Mouse (Mus musculus): ENCODE data around the gene Chd2.
A peak's percentile ranks its signal among the peaks of the same experiment; 100 is the strongest.

The Chd2 gene

DNA sequence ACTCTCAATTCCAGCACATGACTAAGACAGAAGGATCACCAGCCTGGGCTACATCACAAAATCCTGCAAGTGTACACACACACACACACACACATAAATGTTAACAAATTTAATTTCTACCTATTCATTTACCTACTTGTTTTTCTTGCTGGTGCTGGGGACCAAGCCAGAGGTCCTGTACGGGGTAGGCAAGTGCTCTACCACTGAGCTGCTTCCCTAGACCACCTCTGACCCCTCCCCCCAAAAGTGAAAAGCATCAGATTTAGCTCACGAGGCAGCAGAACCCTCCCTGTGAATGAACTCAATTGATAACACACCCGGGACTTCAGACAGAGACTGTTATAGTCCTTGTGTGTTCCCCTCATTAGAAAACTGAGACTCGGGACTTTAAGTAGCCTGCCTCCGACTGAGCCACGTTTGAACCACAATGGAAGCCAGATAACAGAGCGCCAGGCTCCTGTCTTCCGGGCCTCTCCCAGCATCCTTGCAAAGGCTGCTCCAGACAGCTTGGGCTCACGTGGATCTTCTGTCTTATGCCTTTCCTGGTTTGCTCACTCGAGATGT lies 19.9 kb upstream of the Chd2 start:
- no peak for DNase-seq (ENCODE audit: inconsistent ontology term)

DNA sequence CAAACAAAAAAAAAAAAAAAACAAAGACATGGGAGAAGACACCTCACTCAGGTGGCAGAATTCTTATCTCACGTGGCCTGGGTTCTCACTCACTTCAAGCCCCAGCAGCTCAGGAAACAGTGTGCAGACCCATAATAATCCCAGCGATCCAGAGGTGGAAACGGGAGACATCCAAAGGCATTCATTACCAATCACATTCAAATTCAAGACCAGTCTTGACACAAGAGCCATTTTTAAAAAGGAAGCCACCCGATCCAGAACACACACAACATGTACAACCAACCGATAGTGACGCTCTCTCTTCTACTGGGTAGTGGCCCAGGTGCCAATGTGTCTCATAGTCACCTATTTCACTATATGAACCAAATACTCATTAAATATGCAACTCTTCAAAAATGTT lies 19.2 kb upstream of the Chd2 start:
- DNase-seq (ENCODE audit: inconsistent ontology term), result no peak

DNA sequence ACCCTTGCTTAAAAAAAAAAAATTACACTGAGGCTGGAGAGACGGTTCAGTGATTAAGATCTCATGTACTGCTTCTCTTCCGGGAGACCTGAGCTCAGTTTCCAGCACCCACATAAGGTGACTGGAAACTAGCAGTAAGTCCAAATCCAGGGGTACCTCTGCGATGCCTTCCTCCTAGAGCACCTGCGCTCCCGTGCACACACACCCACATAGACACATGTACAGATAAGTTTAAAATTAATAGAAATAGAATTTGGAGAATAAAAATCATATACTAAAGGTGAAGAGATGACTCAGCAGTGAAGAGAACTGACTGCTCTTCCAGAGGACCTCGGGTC lies 18.2 kb upstream of the Chd2 start:
- DNase-seq (ENCODE audit: inconsistent ontology term), result no peak

DNA sequence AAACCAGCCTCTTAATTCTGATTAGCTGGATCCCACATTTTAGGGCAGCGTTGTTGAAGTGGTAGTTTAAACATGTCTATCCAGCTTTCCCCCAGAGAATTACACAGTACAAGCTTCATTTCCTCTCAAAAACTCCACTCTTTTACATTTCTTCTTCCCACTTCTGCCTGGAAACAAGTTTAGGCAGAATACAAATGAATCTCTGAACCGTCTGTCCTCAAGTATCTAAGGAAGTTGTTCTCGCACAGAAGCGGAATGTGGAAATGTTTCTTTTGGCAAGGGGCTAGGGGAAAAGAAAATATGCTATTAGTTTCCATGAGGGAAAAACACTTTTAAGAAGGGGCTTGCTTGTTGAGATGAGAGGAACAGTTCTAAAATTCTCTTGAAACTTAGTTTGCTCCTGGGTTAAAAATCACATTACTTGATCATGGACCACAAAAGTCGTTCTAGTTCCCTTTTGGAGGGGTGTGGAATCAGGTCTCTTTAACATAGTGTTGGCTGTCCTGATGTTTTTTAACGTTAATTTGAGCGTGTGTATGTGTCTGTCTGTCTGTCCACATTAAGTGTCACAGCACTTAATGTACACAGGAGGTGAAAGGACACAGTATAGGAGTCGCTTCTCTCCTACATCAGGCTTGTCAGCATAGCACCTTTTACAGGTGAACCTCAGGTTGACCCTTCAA lies 17.7 kb upstream of the Chd2 start:
- DNase-seq (ENCODE audit: inconsistent ontology term), result no peak

DNA sequence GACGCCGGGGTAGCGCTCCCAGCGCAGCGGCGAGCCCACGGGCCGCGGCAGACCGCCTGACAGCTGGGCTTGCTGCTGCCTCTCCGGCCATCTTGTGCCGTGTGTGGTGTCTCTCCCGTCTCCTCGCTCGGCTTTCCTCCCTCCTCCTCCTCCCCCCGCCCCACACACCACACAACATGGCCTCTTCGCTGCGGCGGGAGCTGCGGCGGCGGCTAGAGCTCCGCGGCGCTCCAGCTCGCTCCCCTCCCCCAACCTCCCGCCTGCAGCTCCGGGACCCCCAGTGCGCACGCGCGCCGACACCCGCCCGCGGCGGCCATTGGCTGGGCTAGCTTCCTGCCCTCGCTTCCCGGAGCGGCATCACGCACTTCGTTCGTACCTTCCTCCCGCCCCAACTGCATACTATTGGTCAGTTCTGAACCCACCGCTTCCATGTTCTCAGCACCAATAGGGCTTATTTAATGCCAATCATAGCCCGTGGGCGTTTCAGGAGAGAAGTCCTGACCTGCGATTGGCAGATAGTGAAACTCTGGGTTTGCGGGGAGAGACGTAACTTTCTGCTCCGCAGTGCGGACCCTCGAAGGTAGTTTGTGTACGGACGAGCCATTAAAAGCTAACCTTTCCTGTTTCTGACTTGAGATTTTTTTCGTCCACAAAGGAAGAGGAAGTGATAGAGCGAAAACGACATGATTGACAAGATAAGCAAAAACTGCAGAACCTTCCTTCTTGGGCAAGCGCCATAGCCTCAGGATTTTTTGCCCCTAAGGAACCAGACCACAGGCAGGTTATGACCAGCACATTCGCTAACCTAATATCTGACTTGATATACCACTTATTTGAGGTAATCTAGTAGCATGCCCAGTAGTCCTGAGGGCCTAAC lies 16.9 kb upstream of the Chd2 start:
- DNase-seq (ENCODE audit: inconsistent ontology term), result peak; percentile 100

DNA sequence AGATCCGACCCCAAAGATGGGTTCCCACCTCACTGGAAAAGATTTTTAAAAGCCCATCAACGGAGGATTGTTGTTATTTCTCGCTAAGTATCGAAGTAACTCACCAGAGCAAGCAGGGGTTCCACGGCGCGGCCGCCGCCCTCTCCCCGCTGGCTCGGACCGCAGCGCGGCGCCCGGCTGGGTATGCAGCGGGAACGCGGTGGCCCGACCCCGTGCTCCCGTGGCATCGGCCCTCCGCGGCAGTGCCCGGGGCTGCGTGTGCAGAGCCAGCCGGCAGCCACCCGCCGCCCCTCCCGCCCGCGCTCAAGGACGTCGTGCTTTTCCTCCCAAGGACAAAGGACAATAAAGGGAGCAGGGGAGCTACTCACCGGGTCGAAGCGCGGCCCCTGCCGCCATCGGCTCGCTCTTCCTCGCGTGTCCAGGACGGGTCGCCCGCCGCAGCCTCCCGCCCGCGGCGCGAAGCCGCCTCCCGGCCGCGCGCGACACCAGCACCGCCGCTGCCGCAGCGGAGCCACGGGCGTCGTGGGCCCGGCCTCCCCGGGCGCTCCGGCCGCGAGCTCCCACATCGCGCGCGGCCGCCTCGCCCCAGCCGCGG lies 16.1 kb upstream of the Chd2 start:
- no peak for DNase-seq (ENCODE audit: inconsistent ontology term)

DNA sequence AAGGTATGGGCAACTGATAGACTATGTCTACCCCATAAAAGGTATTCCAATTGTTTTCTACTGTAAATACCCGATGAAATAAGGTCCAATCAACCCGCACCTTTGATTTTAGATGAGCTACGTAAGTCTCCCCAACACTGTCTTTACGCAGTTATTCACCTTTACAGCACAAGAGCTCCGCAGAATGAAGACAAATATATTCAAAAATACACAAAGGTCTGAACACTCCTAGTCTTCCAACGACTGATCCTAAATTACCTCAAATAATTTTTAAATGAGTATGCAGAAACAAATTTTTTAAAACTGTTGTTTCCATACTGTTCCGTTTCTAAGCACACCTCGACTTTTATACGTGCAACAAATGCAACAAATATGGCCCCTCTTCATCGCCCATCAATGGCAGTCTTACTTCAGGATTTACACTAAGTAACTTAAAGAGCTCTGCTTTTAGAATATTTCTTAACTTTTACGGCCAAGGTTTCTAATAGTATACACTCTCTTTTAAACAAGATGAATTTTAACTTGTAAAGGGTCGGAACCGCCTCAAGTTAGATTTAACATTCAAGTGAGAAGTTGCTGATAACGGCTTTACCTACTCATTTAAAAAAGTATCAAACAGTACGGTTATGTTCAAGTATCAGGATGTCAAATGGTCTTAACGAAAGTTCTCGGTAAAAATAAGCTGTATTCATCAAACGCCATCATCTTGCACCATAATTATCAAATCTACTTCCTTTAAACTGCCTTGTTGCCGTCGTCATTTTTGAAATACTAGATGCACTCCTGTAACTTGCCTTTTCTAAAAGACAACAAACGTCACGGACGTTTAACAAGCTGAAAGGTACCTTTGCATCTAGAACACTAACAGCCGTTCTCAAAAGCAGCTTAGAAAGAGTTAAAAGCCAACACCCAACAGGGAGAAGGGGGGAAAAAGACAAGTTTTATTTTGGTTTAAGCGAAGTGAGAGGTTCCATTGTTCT lies 15.3 kb upstream of the Chd2 start:
- DNase-seq (ENCODE audit: inconsistent ontology term), result peak; percentile 67

DNA sequence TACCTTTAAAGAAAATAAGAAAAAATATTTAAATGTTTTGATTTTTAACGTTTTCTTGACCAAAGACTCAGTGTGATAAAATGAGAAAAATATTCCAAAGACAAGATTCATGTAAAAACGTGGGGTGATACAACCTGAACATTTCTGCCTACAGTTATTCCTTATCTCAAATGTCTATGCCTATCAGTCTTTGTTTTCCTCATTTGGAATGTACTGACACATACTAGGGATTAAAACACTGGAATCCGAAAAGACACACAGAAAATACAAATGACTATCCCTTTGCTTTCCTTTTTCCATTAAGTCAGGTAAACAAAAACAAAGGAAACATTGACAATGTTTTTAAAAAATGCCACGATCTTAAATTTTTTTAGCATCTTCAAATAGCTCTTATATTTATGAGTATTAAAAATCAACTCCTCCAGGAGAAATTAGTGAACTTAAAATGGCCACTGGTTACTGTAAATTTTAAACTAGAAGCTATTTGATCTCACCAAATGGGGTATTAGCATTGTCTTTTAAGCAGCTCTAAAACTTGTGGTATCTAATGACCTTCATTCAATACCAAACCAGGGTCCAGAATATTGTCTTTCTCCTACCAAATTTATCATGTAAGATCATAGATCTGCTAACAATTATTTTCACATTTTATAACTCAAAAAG lies 14.4 kb upstream of the Chd2 start:
- peak; percentile 62 for DNase-seq (ENCODE audit: inconsistent ontology term)

DNA sequence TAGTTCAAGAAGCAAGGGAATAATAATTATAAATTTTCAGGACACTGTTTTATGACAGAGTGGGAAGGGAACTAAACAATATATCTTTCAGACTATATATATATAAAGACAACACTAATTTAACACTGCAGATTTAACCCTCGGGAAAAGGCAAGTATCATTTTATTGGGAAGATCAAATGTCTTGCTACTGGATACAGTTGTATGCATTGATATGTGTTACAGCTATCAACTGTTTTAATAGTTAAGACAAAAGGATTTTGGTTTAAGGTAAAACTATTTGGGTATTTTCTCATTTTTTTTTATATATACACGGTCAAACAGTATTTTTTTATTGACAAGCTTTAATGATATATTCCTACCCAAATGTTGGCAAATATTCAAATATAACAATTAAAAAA lies 13.2 kb upstream of the Chd2 start:
- DNase-seq (ENCODE audit: inconsistent ontology term), result no peak

DNA sequence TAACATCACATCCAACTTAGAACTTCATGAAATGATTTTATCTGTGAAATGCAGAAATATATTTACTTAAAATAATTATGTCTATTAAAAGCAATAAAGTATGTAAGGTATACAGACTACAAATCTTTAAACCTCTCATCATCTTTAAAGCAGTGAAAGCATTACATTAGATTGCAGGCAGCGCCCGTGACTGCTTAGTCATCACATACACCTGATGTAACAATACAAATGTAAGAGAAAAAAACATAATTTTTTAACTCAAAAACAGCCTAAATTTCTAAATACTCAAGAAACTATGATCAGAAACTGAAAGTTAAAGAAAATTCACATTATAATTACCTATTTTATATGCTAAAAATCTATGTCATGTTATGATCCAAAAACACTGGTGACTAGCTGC lies 11.5 kb upstream of the Chd2 start:
- no peak for DNase-seq (ENCODE audit: inconsistent ontology term)

DNA sequence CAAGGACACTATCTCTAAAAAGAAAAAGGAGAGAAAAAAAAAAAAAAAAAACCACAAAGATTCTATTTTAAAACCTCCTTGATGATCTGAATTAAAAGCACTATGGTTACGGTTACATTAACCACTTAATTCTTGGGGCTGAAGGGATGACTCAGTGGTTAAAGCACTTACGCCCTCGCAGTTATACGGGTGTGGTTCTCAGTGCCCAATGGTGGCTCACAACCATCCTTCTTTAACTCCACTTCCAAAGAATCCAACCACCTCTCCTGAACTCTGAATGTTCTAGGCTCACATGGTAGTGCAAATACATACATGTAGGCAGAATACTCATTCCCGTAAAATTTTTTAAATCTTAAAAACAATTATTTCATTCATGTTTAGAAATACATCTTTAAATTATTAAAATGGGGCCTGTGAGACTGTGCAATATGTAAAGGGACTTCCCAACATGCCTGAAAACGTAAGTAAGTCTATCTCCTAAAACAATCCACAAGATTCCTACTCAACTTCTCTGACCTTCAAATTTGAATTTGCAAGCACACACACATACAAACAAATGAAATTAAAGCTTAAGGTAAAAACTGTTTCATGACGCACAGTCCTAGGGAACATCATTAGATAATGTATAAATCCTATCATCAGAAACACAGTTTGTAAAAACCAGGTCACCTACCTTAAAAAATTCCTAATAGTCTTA lies 10.6 kb upstream of the Chd2 start:
- no peak for DNase-seq (ENCODE audit: inconsistent ontology term)

DNA sequence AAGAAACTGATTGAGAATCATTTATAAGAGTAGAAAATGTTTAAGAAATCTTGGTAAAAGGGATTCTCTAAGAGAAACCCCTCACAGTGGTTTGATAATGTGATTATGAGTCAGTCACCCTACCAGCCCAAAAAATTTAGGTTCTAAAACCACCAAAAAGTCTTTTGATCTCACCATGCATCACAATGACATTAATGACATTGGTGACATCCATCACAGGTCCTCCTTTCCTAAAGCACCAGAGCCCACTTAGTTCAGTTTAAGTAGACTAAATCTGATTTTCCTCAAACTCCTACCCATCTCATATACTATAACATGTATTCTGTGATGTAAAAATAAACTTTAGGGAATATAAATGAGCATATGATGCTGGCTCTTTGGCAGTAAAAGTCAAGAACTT lies 9.7 kb upstream of the Chd2 start:
- DNase-seq (ENCODE audit: inconsistent ontology term), result no peak

DNA sequence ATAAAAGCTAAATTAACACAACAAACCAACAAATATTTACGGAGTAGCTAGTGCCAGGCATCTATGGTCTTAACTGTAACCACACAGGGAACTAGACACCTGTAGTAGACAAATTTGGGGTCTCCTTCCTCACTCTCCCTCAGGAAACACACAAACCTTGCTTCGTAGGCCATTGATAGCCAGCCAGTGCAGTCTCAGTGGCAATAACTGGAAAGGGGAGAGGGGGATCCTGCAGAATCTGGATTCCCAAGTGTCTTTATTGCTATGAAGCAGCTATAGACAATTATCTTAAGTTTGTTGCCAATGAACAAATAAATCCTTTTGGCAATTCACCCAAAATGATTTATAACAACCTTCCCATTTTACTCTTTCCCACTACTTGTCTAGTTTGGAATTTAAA lies 6.4 kb upstream of the Chd2 start:
- no peak for DNase-seq (ENCODE audit: inconsistent ontology term)

DNA sequence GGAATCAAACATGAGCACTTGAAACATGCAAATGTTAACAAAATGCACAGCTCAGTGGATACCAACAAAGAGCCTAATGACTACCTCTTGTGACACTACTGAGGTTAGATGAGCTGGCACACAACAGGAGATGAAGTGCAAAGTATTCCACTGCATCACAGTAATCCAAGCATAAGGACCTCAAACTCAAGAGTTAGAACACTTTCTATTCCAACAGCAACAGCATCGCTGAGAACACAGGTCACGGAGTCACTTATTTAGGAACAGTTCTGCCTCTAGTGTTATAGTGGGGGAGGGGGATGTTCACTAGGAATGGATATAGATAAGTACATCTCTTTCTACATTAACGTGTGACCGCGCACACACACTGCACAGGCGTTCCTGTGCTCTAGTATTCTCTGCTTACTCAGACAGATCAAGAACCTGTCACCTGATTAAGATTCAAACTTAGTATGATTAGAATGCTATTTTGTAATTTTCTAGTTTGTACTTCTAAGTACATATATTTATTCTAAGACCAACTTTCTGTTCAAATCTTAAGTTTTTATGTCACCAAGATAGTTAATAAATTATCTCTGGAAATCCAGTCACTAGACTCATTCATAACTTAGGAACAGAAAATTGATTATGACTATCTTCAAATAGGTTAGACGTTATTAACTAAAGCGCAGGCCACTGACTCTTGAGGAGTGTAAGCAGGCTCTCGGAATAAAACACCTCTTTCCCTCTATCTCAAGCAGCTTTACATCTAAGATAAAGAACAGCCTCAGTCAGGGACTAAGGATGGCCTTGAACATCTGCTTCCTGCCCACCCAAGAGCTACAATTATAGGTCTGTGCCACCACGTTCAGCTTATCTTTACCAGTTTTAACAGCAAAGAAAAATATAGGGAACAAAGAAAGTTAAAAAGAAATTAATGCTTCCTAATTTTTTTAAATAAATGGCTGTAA lies 5.2 kb upstream of the Chd2 start:
- peak; percentile 86 for DNase-seq (ENCODE audit: inconsistent ontology term)

DNA sequence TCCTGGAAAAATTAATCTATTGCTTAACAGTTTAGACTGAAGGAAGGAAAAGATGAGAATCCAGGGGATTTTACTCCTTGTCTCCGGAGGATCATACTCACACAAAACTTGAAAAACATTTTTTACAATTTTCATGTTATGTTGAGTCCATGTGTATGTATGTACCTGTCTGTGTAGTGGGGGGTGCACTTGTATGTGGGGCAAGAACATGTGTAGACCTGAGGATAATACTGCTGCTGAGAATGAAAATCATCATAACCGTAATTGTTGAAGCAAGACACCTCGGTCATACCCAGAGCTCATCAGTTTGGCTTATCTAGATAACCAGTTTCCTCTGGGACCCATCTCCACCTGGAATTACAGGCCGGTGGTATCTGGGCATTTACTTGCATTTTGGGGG lies 3.4 kb upstream of the Chd2 start:
- no peak for DNase-seq (ENCODE audit: inconsistent ontology term)

DNA sequence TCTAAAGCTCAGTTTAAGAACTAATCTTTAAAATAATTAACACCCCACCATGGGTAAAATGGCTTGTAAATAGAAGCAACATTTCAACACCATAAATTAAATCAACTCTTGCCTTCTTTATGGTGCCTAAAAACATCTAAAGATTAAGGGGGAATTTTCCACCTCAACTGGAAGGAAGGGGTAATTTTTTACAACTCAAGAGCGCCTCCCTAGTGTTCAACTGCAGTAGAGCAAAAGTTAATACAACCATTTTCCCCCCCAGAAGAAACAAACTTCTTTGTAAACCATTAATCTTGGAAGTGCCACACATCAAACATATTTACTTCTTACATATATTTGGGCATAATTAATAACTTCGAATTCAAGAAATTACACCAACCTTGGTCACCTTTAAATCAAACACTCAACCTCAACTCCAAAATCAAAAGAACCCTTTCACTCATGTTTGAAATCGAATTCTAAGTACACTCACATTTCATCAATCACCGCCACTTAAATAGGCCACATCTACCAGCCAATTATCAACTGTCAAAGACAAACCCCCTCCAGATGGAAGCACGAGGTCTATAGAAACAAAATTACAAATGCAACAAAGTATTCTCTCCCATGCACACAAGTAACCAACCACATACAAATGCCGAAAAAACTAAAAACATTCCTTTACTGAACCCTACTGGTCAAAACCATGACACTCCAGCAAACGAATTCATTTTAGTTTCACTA lies 662 bp upstream of the Chd2 start:
- DNase-seq (ENCODE audit: inconsistent ontology term), result no peak

DNA sequence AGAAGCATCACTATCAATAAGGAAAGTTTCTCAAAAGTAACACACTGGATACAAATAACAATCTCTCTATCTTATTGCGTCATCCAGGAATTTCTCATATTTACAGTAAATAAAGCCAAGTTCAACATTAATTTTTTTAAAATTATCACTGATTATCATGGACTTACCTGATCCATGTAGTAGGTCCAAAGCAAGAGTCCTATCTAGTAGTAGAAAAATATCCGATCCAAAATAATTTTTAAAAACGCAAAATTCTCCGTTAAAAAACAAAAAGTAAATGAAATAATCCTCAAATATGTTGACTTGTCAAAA lies 595 bp downstream of the Chd2 start:
- DNase-seq (ENCODE audit: inconsistent ontology term), result no peak

DNA sequence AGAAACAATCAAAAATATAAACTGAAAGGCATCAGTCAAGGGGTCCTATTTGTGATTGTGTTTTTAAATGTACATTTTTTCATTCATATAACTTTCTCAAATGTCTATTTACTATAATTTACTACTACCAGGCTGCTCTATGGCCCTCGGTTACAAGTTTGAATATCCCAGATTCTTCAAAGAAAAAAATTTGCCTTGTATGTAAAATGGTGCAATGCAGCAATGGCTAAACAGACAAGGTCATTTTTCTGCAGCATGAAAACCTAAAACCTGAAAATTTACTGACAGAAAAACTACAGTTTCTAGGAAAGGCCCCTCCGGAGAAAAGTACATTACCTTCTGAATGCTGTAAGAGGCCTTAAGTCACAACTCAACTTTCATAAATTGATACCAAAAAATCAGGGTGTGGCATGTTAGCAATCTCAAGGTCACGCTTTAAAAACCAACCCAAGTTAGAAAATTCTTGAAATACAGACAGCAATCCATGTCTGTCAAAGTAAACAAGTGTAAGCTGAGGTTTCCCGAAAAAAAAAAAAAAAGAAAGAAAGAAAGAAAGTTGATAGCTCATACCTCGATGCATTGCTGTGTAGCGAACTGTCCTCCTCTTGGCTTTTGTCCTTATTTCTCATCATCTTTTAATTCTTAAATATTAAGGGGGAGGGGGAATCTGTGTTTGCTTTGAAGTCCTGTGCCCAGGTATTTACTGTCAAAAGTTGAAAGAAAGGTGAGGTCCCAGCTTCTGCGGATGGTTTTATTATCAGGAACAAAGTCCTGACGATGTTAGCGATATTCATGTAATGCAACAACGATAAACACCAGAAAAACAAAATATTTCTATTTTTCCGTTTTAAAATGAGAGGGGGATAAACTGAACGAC lies 1.2 kb downstream of the Chd2 start:
- no peak for DNase-seq (ENCODE audit: inconsistent ontology term)
